Mouse (Mus musculus): Measurements from ENCODE around the gene Aimp2.

GRCm38 (mm10) chr5:143943231-143944125, 33.8 kb upstream of the Aimp2 start:
- no peak for TF ChIP-seq CTCF (IDR thresholded peaks at IDR 0.05; ENCODE audit: borderline replicate concordance, extremely low read depth, insufficient read depth, insufficient read length)
- no peak for TF ChIP-seq POLR2A (IDR thresholded peaks at IDR 0.05; ENCODE audit: borderline replicate concordance, extremely low read depth, insufficient read depth, insufficient read length, poor library complexity, severe bottlenecking)

All from brain, embryonic 14.5 days (tissue).